Mouse (Mus musculus) cerebellum, postnatal 36 days (tissue): ENCODE data around the gene Il22ra1.

Source experiments
- DNase-seq, 2 experiments: peaks; one replicate each; pipeline ENCODE4 v3.0.0; 2021 to 2022; ENCODE audit warnings: mixed read lengths in 2 of 2

Gene Il22ra1

DNA sequence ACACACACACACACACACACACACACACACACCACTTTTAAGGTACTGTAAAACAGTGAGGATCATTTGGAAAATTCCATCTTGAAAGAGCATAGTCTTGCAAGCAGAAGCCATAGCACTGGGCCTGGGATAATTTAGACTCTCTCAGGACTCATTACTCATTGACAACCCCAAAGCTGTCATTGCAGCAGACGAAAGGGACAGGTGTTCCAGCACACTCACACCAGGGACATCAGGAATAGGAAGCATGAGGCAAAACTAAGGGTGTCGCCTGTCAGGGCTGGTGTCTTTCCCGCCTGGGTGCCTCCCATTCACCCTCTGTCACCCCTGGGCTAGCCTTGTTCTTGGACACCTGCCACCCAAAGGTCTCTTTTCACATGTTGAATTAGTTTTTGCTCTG is 8.9 kb downstream of the Il22ra1 start:
- DNase-seq = no peak

DNA sequence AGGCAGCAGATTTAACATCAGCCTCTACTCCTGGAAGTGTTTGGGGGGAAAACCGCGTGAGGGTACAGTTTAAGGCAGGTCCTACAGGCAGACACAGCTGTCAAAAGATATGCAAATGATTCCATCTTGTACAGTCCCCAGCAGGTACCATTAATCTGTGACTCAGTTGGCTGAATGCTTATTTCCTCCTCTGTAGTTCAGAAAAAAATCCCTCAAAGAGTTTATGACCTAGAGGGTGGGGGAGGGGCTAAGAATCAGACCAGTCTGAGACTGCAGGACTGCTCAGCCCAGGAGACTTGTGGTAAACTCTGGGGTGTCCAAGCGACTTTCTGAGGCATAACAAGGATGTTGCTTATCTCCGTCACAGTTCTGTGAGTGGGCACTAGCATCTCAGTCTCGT is 10.3 kb downstream of the Il22ra1 start:
- no peak for DNase-seq

DNA sequence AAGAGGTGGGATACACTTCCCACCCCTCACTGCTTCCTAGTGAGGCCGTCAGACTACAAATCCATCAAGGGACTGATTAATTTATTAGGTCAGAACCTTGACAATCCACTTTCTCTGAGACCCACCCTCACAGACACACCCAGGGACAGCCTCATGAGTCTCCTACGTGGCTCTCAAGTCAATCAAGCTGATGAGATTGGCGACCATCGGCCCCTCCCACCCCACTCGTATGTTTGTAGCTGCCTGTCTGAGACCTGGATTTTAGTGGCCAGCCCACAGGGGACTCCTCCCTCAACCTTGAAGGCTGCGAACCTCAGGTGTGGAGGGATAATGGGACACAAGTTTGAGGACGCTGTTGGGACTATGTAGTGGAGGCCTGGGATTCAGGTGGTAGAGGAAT is 11.2 kb downstream of the Il22ra1 start:
- DNase-seq = no peak

DNA sequence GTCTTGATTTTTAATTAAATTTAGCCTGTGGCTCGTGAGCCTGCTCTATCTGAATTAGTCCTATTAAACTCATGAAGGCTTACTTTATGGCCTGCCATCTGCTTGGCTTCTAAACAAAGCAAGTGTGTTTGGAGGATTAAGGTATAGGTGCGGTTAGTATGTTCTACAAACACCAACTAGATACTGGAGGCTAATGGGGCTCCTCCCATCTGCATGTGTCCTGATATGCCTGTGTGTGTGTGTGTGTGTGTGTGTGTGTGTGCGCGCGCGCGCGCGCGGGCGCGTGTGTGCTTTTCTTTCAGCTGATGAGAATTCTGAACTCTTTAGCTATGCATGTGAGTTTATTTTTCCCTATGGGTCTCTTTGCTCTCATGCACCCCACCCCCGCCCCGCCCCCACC is 11.7 kb downstream of the Il22ra1 start:
- no peak for DNase-seq

DNA sequence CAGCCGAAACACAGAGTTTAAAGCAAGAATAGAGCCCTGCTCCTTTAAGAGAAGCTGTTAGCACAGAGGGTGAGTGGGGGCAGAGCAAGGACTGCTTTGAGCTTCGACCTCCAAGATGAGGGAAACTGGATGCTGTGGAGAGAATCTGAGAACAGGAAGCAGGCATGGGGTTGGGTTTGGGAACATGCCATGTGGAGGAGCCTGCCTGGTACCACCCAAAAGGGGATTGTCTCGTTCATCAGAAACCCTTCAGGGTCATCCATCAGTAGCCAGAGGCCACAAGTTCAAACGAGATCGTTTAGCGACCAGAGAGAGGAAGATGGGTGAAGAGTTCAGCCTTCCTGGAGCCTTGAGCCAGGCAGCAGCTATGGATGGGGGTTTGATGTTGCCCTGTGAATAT is 15.5 kb downstream of the Il22ra1 start:
- no peak for DNase-seq

DNA sequence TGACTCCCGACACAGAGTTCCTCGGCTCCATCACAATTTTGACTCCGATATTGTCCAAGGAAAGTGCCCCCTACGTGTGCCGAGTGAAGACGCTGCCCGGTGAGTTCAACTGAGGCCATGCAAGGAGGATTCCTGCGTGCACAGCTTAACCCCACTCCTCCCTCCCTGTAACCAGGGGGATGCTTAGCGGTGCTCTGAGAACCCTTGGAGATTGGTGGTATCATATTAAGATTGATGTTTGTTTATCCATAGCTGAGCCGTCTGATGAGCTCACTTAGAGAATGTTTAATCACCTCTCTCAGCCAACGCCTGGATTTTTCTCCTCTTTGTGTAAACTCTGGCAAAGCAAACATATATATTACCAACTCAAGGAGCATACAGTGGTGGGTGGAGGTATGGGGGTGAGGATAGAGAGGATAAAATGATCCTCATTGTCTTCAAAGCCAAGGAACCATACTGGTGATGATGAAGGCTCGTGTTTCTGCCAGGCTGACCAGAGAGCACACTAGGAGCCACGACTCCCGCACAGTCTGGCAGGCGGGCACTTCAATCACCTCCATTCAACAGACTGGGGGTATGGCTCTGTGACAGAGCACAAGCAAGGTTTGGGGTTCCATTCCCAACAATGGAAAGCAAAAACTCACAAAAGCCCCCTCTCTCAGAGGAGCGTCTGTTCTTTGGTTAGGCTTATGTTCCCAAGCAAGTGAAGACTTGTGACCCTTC is 16.9 kb downstream of the Il22ra1 start:
- DNase-seq = no peak

DNA sequence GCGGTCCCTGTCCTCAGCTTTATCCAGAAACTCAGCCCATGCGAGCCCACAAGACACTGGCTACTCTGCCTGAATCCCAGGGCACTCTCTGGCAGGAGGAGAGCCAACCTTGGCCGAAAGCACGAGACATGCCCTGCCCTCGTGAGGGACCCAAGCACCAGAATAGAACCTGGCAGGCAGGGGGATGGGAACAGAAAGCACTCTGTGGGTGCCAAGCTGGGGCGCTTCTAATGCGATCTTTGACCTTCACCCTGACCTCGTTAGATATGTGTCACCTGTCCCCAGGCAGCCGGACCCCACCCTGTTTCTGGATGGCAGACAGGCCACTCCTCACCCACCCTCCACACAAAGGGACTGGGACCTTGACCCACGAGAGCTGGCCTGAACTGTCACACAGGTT is 17.6 kb downstream of the Il22ra1 start:
- no peak for DNase-seq

DNA sequence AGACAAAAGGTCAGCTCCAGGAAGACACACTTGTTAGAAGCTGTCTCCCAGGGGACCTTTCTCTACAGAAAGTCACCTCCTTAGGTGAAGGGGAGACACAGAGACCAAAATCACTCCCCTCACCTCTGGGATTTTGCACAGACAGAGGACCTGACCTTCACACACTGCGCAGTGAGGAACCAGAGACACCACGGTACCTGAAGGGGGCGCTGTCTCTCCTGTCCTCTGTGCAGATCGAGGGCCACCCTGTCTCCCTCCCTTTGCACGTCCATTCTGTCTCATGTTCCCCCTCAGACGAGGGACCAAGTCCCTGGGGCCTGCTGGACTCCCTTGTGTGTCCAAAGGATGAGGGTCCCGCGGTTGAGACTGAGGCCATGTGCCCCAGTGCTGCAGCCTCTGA is 22.9 kb downstream of the Il22ra1 start:
- no peak for DNase-seq

DNA sequence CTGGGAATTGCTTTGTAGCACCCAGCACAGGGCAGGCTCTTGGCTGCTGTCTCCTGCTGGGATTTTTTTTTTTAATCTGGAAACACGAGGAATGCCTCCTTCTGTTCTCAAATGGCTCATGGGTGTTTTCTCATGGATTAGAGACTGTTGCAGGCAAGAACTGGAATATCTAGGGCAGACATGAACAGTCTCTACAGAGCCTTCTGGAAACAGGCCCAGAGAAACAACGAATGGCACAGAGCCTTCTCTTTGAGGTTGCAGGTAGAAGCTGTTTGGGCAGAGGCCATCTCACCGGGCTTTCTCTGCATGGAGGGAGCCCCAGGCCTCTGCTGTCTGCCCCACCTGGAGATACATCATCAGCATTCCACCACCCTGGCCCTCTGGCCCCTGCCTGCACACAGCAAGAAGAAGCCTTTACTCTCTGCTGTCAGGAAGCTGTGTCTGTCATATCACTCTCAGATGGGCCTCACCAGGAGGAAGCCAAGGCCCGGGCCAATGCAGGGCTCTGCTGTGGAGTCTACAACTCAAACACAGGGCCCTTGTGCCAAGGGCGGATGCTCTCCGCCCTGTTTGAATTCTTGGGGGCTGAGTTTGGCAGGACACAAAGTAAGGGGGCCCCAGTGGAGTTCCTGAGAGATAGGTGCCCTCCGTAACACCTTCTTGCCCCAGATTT is 24.3 kb downstream of the Il22ra1 start:
- DNase-seq = no peak

DNA sequence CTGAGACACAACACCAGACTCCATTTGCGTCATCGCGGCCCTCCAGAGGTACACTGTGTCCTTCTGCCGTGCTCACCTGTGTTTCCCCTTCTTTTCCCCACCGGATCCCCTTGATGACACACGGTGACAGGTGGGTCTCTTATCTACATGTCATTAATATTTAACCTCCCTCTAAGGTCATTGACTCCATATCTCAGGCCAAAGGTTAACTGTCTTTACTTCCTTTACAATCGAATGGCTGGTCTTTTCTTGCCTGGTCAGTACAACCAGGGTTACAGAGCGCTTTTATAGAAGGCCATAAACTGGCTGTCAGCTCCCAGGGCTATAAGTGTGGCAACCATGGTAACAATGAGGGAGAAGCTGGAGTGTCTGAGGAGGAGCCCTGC is 24.8 kb downstream of the Il22ra1 start:
- DNase-seq = no peak

DNA sequence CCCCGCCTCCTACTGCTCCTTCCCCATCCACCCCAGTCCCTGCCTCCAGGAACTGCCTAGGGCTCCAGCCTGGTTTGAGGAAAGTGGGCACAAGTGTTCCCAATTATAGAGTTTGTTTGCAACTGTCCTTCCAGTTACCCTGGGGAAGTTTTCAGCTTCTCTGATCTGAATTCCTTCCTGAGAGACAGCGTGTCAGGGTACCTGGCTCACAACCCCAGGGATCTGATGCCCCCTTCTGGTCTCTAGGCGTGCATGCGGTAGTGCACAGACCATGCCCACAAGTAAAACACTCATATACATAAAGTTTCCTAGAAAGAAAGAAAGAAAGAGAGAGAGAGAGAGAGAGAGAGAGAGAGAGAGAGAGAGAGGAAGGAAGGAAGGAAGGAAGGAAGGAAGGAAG is 30.4 kb downstream of the Il22ra1 start:
- DNase-seq = no peak

DNA sequence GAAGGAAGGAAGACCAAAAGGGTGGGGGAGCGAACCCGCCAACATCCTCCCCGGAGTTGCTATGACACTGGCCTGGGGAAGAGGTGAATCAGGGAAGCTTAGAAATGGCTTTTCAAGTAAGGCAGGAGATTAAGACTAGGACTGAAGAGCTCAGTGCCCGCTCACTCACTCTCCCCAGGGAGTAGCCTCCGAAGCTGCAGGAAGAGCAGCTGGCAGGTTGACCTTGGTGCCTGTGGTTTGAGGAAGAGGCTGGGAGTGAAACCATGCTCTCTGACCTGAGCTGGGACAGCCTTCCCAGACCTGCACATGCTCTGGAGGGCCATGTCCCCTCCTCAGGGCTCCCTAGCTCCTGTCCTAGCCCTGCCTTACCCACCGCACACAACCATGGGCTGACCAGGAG is 30.9 kb downstream of the Il22ra1 start:
- no peak for DNase-seq

DNA sequence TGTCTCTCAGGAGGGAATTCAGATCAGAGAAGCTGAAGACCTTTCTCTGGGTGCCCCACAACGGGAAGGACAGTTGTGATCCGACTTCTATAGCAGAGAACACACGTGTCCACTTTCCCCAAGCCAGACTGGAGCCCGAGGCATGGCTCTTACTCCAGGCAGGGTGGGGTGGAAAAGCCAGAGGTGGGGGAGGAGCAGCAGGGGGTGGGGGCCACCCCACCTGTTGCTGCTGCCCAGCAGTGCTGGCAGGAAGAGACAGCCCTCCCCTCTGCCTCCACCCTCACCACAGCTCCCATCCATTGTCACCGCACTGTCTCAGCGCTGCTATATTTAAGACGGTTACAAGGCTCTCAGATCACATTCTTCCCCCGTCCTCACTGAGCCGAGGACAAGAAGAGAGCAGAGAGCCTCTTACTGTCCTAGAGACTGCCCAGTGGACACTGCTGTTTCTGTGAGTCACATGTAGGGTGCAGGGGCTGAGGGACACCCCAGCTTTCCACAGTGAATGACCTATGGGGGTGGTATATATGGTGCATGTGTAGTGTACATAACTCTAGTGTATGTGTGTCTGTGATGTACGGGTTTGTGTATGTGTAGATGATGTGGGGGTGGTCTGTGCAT is 31.5 kb downstream of the Il22ra1 start, which contains the start of gene Myom3:
TSS of gene Myom3 (plus strand) at position 360 of the 621 bp plus-strand sequence.
- DNase-seq = no peak

DNA sequence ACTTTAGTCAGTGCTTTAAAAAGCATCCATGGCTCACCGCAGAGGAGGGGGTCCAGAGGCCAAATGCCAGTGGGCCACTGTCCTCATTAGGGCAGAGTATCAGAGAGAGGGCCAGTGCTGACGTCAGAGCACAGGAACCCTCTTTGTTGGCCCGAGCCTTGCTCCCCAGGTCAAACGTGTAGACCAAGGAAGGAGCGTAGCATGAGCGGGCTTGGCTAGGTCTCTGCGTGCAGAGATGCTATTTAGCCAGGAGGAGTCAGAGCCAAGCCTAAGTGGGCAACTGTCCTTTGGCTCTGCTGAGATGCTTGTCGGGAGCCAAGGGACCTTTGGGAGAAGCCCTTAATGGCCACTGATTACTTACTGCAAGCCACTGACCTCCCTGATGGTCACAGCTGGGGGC is 33.1 kb downstream of the Il22ra1 start:
- no peak for DNase-seq

DNA sequence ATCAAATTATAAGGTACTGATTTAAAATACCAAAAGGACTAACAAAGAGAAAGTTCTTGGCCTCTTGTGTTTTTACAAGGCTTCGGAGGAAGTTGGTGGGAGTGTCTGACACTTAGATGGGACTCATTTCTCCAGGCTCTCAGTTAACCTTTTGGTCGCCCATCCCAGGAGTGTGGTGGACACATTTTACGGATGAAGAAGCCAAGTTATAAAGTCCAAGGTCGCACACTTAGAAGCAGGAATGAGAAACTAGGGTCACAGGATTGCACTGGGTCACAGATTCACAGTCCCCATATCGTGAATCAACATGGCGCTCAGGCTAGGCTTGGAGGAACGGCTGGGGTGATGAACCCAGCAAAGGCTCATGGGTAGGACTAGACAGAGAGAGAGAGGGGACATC is 33.6 kb downstream of the Il22ra1 start:
- no peak for DNase-seq

DNA sequence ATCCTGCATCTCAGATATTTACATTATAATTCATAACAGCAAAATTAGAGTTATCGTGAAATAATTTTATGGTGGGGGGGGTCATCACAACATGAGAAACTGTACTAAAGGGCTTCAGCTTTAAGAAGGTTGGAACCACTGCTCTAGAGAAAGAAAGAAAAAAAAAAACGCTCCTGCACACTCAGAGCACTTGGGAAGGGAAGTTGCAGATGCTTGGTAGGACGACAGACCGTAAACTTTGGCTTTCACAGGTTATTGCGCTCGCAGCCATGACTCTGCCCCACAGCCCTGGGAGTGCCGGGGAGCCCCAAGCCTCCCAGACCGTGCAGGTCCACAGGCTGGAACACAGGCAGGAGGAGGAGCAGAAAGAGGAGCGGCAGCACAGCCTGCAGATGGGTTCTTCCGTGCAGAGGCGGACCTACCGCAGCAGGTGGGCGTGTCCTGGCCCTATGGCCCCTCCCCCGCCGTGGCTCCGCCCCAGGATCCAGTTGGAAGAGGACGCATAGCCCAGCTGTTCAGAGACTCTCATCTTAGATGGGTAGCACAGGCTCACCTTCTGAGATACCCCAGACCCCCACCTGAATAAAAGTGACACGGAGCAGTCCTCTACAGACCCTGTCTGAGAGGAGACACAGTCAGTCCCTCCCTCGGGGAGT is 34.4 kb downstream of the Il22ra1 start:
- peak; percentile 7 to 21 for DNase-seq

DNA sequence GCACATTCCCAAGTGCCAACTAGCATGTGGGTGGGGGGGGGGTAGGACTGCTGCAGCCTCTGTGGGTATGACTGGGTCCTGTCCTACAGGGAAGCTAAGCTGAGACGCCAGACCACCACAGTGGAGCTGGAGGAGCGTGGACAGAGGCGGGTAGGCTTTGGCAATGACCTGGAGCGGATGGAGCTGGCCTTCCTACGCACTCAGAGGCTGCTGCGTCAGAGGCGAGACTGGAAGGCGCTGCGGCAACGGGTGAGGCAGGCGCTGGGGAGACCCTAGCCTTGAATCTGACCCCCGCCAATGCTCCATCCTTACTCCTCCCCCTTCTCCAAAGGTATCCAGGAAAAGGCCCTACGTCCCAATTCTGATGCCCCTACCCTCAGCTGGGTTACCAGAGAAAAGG is 36.7 kb downstream of the Il22ra1 start:
- no peak for DNase-seq

DNA sequence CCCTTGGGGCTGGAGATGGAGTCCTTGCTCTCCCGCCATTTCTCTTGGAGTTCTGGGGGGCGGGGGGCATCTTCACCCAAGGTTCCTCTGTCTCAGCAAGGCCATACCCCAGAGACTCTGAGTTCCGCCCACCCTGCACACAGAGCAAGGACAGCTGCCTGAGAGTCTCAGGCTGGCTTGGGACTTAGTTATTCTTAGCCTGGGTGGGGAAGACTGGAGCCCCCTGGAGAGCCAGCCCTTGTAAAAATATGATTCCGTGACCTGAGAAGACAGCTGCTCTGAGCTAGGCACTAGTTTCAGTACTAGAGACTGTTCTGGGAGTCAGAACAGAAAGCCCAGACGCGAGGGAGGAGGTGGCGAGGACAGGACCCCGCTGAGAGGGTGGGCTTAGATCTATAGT is 37.7 kb downstream of the Il22ra1 start:
- no peak for DNase-seq

DNA sequence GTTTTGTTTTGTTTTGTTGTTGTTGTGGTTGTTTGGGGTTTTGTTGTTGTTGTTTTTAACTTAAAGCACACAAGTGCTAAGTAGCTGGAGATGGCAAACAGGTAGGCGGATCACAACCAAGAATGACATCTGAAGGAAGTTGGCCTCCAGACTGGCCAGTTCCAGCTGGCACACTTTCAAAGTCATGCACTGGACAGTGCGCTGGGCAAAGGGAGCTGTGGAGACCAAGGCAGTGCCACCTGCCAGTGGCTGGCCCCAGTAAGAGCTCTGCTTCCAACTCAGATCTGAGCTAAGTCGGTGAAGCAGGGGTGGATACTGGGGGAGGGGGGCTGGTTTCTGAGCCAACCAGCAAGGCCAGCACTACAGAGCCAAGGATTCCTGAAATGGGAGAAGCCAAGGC is 39.0 kb downstream of the Il22ra1 start:
- DNase-seq = no peak

DNA sequence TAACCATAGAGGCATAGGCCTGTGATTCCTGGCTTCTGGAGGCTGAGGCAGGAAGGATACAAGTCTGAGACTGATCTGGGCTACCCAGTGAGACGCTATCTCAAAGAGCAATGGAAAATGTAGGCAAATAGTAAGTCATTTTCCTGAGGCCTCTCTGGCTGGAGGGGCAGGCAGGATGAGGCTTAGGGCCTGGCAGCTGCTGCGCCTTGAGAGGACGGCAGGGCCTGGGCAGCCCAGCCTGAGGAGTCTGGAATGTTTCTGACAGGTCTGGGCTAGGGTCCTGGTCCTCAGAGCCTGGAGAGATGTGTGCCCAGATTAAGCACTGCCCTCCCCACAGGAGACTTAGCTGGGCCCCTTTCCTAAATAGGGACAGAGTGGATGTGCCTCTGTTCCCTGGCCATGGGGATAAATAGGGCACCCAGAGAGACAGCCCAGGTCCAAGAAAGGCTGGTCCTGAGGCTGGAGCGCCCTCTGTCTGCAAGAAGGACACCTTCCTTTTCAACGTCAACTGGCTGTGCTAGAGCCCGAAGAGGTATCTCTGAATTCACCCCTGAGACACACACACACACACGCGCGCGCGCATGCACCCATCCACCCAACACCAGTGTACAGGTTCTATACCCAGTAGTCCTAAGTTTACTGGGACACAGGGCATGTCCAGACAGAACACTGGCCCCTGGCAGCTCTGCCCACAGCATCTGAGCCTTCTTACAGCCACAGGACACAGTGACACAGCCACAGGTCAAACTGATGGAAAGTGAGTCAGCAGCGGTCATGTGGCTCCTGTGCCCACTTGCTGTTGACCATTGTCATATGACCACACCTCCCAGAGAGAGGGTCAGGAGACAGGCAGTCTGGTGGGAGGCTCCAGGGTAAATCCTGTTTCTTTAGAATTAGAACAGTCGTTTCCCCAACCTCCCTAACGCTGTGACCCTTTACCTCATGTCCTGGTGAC is 40.9 kb downstream of the Il22ra1 start:
- peak; percentile 44 to 53 for DNase-seq

DNA sequence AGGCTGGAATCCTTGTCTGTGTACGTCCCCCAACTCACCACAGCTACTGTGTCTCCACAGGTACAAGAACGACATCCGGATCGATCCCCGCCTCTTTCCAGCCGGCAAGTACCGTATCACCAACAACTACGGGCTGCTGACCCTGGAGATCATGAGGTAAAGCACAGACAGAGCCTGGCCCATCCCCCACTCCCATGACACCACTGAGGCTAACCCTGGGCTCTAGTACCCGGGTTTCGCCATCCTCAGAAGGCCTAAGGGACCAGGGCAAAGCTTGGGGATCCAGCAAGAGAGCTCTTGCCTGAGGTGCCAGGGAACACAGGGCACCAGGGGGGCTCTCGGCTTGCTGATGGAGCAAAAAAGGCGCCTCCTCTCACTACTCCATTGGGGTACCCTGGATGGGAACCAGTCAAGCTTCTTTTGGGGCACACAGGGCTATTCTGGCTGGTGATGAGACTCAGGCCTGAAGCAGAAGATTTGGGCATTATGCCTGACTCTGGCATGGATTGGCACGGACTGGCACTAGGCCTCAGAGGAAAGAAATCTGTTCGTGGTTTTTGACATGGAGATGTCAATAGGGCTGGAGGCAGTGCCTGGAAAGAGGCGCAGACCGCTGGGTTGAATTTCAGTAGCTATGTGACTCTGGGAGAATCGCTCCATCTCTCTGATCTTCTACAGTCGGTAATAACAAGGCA is 42.8 kb downstream of the Il22ra1 start:
- DNase-seq = no peak

DNA sequence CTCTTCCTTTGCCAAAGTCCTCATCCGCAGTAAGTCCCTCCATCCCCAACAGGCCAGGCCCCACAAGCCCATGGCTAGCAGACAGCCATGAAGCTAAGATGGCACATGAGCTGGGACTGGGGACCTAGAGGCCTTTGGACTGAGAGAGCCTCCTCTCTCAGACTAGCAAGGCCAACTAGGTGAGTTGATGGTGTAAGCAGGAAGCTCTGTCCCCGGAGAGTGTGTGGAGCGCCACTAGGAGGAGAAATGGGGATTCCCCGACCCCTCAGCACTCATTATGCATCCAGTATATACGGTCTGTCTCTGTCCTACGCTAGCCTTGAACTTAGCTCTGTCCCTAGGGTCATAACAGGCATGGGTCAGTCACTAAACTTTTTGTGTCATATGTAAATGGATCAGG is 43.6 kb downstream of the Il22ra1 start:
- no peak for DNase-seq
